Mouse (Mus musculus) ES-E14 (cell line): ENCODE data around the gene Gm9747. TPM values are rescaled to one million over a fixed set of nuclear protein-coding genes. Genes with fewer than 3 reads are reported as not detected.

Experiments used
- DNase-seq: peaks from one replicate; pipeline ENCODE4 v3.0.0-alpha.2; 2013; ENCODE audit warnings: low read depth, low spot score
- H3K27ac ChIP-seq: 2 replicates; pipeline ENCODE4 v1.5.1; 2012; ENCODE audit warnings: low read depth, mild to moderate bottlenecking, low read length, moderate library complexity, mixed read lengths; ENCODE audit not compliant: poor library complexity, insufficient read depth, severe bottlenecking
- H3K36me3 ChIP-seq: 2 replicates; pipeline ENCODE4 v1.6.1; 2012; ENCODE audit warnings: mild to moderate bottlenecking, low read length, moderate library complexity, mixed read lengths; ENCODE audit not compliant: control insufficient read depth, poor library complexity, insufficient read depth, severe bottlenecking
- H3K4me1 ChIP-seq, 2 experiments: fragments of 150-350 bp in 1 of 2; sonication (generic) in 1 of 2; 2 replicates each; pipeline ENCODE4 v1.6.1; 2012; ENCODE audit warnings: low read length in 2 of 2, mild to moderate bottlenecking in 1 of 2, mixed read lengths in 1 of 2; ENCODE audit not compliant: control insufficient read depth in 2 of 2, insufficient read depth in 2 of 2, poor library complexity in 1 of 2
- H3K4me3 ChIP-seq, 2 experiments: fragments of 150-350 bp in 1 of 2; sonication (generic) in 1 of 2; 2 replicates each; pipeline ENCODE4 v1.5.1; 2012; ENCODE audit warnings: low read length in 2 of 2, low read depth in 1 of 2, mild to moderate bottlenecking in 1 of 2, mixed read lengths in 1 of 2; ENCODE audit not compliant: insufficient read depth in 1 of 2, poor library complexity in 1 of 2, severe bottlenecking in 1 of 2
- H3K9ac ChIP-seq: 2 replicates; pipeline ENCODE4 v1.6.1; 2012; ENCODE audit warnings: low read depth, mild to moderate bottlenecking, low read length, mixed read lengths; ENCODE audit not compliant: poor library complexity, insufficient read depth, severe bottlenecking
- H3K9me3 ChIP-seq: fragments of 150-350 bp; sonication (generic); 2 replicates; pipeline ENCODE4 v1.6.1; 2012; ENCODE audit warnings: low read depth, mild to moderate bottlenecking, low read length; ENCODE audit not compliant: control insufficient read depth, insufficient read depth
- CHD2 ChIP-seq: IDR thresholded peaks from 2 replicates; pipeline ENCODE4 v1.6.1; 2014; ENCODE audit warnings: mild to moderate bottlenecking, low read depth, low read length, inconsistent platforms
- HCFC1 ChIP-seq: IDR thresholded peaks from 2 replicates; pipeline ENCODE4 v1.6.1; 2012; ENCODE audit warnings: low read length, inconsistent platforms, borderline replicate concordance; ENCODE audit not compliant: insufficient read depth
- MAFK ChIP-seq: IDR thresholded peaks from 2 replicates; pipeline ENCODE4 v1.6.1; 2014; ENCODE audit warnings: mild to moderate bottlenecking, low read depth, low read length, inconsistent platforms; ENCODE audit not compliant: insufficient read depth
- ZC3H11A ChIP-seq: IDR thresholded peaks from 2 replicates; pipeline ENCODE4 v1.6.1; 2012; ENCODE audit warnings: low read depth, mild to moderate bottlenecking, inconsistent platforms, low read length, borderline replicate concordance
- ZNF384 ChIP-seq: IDR thresholded peaks from 2 replicates; pipeline ENCODE4 v1.6.1; 2012; ENCODE audit warnings: low read depth, low read length, inconsistent platforms
- in situ Hi-C, 2 experiments: fragments of 600-800 bp; cut with MboI; formaldehyde crosslinking; loops; one replicate each; pipeline ENCODE4 v1.15.1; 2025; ENCODE audit warnings: low sequenced_read_pairs in 2 of 2, inconsistent platforms in 1 of 2; ENCODE audit not compliant: unreplicated experiment in 2 of 2
- total RNA-seq: library from RNA; depleted of rRNA; stranded (reverse); fragments of 300-350 nt; gene quantifications from 2 replicates; pipeline ENCODE4 v1.2.3, GENCODE M21; 2012

Gm9747 gene
- total RNA-seq, 1 experiment = 0.67 TPM

GRCm38 (mm10) chr1:82274361-82274760, 41.4 kb downstream of the Gm9747 start:
- DNase-seq = no peak
- no peaks in the 10 kb centered on the region for H3K4me1 ChIP-seq
- H3K27ac ChIP-seq = no peak overlapping the region
- in situ Hi-C loops = no loop called here
- 0 out of 2 replicates have a peak overlapping the region, but pooled peaks have one; percentile 11 for H3K9ac ChIP-seq
- TF ChIP-seq HCFC1 (no peak), ZNF384 (no peak), CHD2 (no peak)
- H3K9me3 ChIP-seq = no peaks in the 10 kb centered on the region
- H3K4me3 ChIP-seq = no peak overlapping the region
- no peaks in the 10 kb centered on the region for H3K36me3 ChIP-seq

- in situ Hi-C loops = loop anchor here in 1 of 2 experiments (25.0 kb wide), 1 partner anchor 967 kb away; no protein-coding TSS in a partner anchor
- Histone ChIP-seq H3K36me3 (no peaks in the 10 kb centered on the region), H3K9me3 (no peaks in the 10 kb centered on the region), H3K27ac (no peak overlapping the region), H3K4me3 (no peak overlapping the region), H3K9ac (no peak overlapping the region), H3K4me1 (peaks cover 0 to 2% of the 10 kb centered on the region in 2 experiments; a peak in 1 of 4 replicates)
- TF ChIP-seq ZC3H11A = no peak
- no peak for TF ChIP-seq MAFK
- TF ChIP-seq ZNF384 = no peak
- no peak for TF ChIP-seq CHD2
- TF ChIP-seq HCFC1 = no peak
- DNase-seq = no peak
These were observed 46.9 kb downstream of the Gm9747 start for GRCm38 (mm10) chr1:82279768-82280167.

- no peak overlapping the region for H3K4me3 ChIP-seq
- no peak for TF ChIP-seq ZNF384
- no peak for TF ChIP-seq HCFC1
- TF ChIP-seq CHD2 = no peak
- TF ChIP-seq ZC3H11A = no peak
- no peak for TF ChIP-seq MAFK
- H3K4me1 ChIP-seq = peaks cover 0 to 2% of the 10 kb centered on the region in 2 experiments; a peak in 1 of 4 replicates
- in situ Hi-C loops = loop anchor here in 1 of 2 experiments (25.0 kb wide), 1 partner anchor 970 kb away; no protein-coding TSS in a partner anchor
- no peak overlapping the region for H3K27ac ChIP-seq
- no peak overlapping the region for H3K9ac ChIP-seq
- no peak for DNase-seq
- no peaks in the 10 kb centered on the region for H3K36me3 ChIP-seq
- no peaks in the 10 kb centered on the region for H3K9me3 ChIP-seq
These were observed 48.9 kb downstream of the Gm9747 start for GRCm38 (mm10) chr1:82281823-82282222.

GRCm38 (mm10) chr1:82282992-82283611, 50.2 kb downstream of the Gm9747 start:
- Histone ChIP-seq H3K9me3 (no peaks in the 10 kb centered on the region), H3K9ac (peak overlapping the region; percentile 64), H3K4me1 (peaks cover 0 to 2% of the 10 kb centered on the region in 2 experiments; a peak in 1 of 4 replicates), H3K27ac (no peak overlapping the region), H3K4me3 (peak overlapping the region; percentile 46 to 65), H3K36me3 (no peaks in the 10 kb centered on the region)
- in situ Hi-C loops = loop anchor here in 1 of 2 experiments (25.0 kb wide), 1 partner anchor 971 kb away; no protein-coding TSS in a partner anchor
- peak; percentile 77 for DNase-seq
- TF ChIP-seq MAFK (no peak), ZNF384 (peak; percentile 92)

GRCm38 (mm10) chr1:82283901-82284301, 51.0 kb downstream of the Gm9747 start:
- Histone ChIP-seq H3K9ac (no peak overlapping the region), H3K36me3 (no peaks in the 10 kb centered on the region; the same call in 1 of the 2 replicates), H3K4me3 (peak overlapping the region; percentile 46 to 65; a peak in 1 of 4 replicates), H3K27ac (no peak overlapping the region), H3K9me3 (no peaks in the 10 kb centered on the region), H3K4me1 (peaks cover 0 to 3% of the 10 kb centered on the region in 2 experiments; a peak in 1 of 4 replicates)
- in situ Hi-C loops = loop anchor here in 1 of 2 experiments (25.0 kb wide), 1 partner anchor 972 kb away; no protein-coding TSS in a partner anchor
- DNase-seq = no peak
- TF ChIP-seq ZNF384 = no peak
